Mouse (Mus musculus) WW6 (cell line): ENCODE results near the gene Pfkfb3.

Source experiments
- DNase-seq: peaks from one replicate; pipeline ENCODE4 v3.0.0-alpha.2; 2013; ENCODE audit warnings: low read depth, low spot score

Pfkfb3 gene

GRCm38 (mm10) chr2:11553471-11554400 is at the start of gene Pfkfb3:
Gene Pfkfb3 (minus strand): TSS chr2:11554077.
- DNase-seq: no peak

GRCm38 (mm10) chr2:11602506-11603489 is 48.9 kb upstream of the Pfkfb3 start:
- peak; percentile 87 for DNase-seq

- no peak for DNase-seq
Observed at GRCm38 (mm10) chr2:11601795-11602194, 47.9 kb upstream of the Pfkfb3 start.

GRCm38 (mm10) chr2:11597906-11598305 is 44.0 kb upstream of the Pfkfb3 start:
- no peak for DNase-seq

GRCm38 (mm10) chr2:11596690-11597089 is 42.8 kb upstream of the Pfkfb3 start:
- no peak for DNase-seq

GRCm38 (mm10) chr2:11587996-11588395 is 34.1 kb upstream of the Pfkfb3 start:
- no peak for DNase-seq

- DNase-seq: no peak
Observed at GRCm38 (mm10) chr2:11579399-11579798, 25.5 kb upstream of the Pfkfb3 start.

- no peak for DNase-seq
Observed at GRCm38 (mm10) chr2:11578187-11578586, 24.3 kb upstream of the Pfkfb3 start.

- DNase-seq: no peak
Observed at GRCm38 (mm10) chr2:11573684-11574083, 19.8 kb upstream of the Pfkfb3 start.

- no peak for DNase-seq
Observed at GRCm38 (mm10) chr2:11571004-11571535, 17.2 kb upstream of the Pfkfb3 start.

- no peak for DNase-seq
Observed at GRCm38 (mm10) chr2:11568471-11568870, 14.6 kb upstream of the Pfkfb3 start.

- no peak for DNase-seq
Observed at GRCm38 (mm10) chr2:11567781-11568362, 14.0 kb upstream of the Pfkfb3 start.

- DNase-seq: no peak
Observed at GRCm38 (mm10) chr2:11566898-11567297, 13.0 kb upstream of the Pfkfb3 start.

GRCm38 (mm10) chr2:11566241-11566640 is 12.4 kb upstream of the Pfkfb3 start:
- DNase-seq: no peak

GRCm38 (mm10) chr2:11564768-11565167 is 10.9 kb upstream of the Pfkfb3 start:
- no peak for DNase-seq

GRCm38 (mm10) chr2:11563256-11563655 is 9.4 kb upstream of the Pfkfb3 start:
- DNase-seq: no peak

- no peak for DNase-seq
Observed at GRCm38 (mm10) chr2:11558654-11559053, 4.8 kb upstream of the Pfkfb3 start.

- DNase-seq: no peak
Observed at GRCm38 (mm10) chr2:11557244-11557643, 3.4 kb upstream of the Pfkfb3 start.

- no peak for DNase-seq
Observed at GRCm38 (mm10) chr2:11555316-11555715, 1.4 kb upstream of the Pfkfb3 start.

GRCm38 (mm10) chr2:11552966-11553451 is 868 bp downstream of the Pfkfb3 start:
- DNase-seq: no peak

- DNase-seq: no peak
Observed at GRCm38 (mm10) chr2:11552297-11552821, 1.5 kb downstream of the Pfkfb3 start.
